Mouse (Mus musculus): ENCODE measurements around the gene Slc44a4.
A peak's percentile ranks its signal among the peaks of the same experiment; 100 is the strongest.
"Not testable (repeated sequence)": the region's sequence is repeated elsewhere in the genome, so short reads cannot be mapped to it uniquely, and the experiment has no call there.

The Slc44a4 gene

GRCm38 (mm10) chr17:34960702-34961493 lies 46.6 kb downstream of the Slc44a4 start:
- DNase-seq (ENCODE audit: low spot score in 2 of 2), result no peak

GRCm38 (mm10) chr17:34962125-34962524 lies 47.9 kb downstream of the Slc44a4 start:
- DNase-seq (ENCODE audit: low spot score in 2 of 2), result no peak

DNA sequence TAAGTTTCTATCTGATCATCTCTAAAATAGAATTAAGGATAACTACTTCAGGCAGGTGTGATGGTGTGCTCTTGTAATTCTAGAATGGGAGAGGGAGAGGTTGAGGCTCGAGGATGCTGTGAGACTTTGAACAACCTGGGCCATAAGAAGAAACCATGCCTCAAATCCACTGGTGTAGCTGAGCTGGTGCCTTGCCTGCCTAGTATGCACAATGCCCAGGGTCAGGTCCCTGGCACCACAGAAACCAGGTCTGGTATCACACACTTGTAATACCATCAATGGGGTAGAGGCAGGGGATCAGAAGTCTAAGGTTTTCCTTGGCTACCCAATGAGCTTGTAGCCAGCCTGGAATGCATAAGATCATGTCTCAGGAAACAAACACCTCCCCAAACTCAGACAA lies 48.6 kb downstream of the Slc44a4 start:
- no peak for DNase-seq (ENCODE audit: low spot score in 2 of 2)

DNA sequence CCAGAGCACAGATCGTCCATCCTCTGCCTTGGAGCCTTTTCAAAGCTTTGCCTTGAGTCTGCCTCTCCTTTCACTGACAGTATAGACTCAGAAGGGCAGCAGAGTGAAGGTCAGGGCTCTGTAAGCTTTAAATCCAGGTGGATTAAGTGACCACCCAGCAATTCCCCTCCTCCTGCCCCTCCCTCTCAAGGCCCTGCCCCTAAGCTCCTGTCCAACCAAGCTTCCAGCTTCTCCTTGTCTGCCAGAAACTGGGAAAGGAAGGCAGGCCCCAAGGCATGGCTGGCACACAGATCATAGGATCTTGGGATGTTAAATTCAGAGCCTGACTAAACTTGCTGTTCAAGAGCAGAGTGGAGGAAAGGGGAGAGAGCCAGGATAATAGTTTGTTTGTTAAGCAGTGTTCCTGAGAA lies 50.4 kb downstream of the Slc44a4 start:
- DNase-seq (ENCODE audit: low spot score in 2 of 2), result no peak

DNA sequence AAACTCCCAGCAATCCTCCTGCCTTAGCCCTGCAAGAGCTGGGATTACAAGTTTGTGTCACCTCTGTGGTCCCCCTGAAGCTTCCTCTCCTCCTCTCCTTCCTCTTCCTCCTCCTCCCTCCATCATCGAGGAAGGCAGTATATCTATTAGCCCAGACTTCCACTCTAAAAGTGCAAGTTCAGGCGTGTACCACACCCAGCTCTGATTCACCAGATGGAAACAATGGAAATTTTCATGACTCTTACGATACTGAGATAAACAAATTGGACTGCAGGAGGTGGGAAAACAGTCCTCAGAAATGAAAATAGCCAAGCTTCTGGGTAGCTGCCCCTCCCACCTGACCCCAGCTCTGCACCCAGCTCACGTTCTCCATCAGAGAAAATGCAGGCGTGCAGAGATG lies 51.4 kb downstream of the Slc44a4 start:
- DNase-seq (ENCODE audit: low spot score in 2 of 2), result no peak

DNA sequence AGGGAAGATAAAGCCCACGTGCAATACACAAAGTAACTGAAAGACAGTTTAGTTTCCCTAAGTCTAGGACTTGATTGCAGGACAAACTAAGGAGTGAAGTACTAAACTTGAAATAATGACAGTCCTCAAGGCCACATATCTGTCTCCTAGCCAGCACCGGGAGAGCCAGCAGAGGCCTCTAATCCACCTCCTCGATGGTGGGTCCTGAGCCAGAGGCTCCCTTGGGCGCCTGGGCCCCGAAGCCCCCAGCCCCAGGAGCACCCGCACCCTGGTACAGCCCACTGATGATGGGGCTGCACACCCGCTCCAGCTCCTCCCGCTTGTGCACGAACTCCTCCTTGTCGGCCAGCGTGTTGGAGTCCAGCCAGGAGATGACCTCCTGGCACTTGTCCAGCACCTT lies 55.6 kb downstream of the Slc44a4 start, which contains the start of gene Gm20481:
TSS of gene Gm20481 (plus strand) at position 91 of the 400 bp plus-strand sequence.
- not testable (repeated sequence) for DNase-seq (ENCODE audit: low spot score in 2 of 2)

DNA sequence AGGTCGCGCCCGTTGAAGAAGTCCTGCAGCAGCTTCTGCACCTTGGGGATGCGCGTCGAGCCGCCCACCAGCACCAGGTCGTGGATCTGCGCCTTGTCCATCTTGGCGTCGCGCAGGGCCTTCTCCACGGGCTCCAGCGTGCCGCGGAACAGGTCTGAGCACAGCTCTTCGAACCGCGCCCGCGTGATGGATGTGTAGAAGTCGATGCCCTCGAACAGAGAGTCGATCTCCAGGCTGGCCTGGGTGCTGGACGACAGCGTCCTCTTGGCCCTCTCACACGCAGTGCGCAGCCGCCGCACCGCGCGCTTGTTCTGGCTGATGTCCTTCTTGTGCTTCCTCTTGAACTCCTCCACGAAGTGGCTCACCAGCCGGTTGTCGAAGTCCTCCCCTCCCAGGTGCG lies 56.6 kb downstream of the Slc44a4 start:
- not testable (repeated sequence) for DNase-seq (ENCODE audit: low spot score in 2 of 2)

GRCm38 (mm10) chr17:34971694-34972068 lies 57.4 kb downstream of the Slc44a4 start:
- not testable (repeated sequence) for DNase-seq (ENCODE audit: low spot score in 2 of 2)

GRCm38 (mm10) chr17:34972069-34972749 lies 57.9 kb downstream of the Slc44a4 start, which contains the start of the genes Hspa1a and Hspa1l:
Gene Hspa1a (minus strand): TSS chr17:34972156.
Gene Hspa1l (plus strand): TSS chr17:34972703.
- peak; percentile 59 to 62 for DNase-seq (ENCODE audit: low spot score in 2 of 2)

DNA sequence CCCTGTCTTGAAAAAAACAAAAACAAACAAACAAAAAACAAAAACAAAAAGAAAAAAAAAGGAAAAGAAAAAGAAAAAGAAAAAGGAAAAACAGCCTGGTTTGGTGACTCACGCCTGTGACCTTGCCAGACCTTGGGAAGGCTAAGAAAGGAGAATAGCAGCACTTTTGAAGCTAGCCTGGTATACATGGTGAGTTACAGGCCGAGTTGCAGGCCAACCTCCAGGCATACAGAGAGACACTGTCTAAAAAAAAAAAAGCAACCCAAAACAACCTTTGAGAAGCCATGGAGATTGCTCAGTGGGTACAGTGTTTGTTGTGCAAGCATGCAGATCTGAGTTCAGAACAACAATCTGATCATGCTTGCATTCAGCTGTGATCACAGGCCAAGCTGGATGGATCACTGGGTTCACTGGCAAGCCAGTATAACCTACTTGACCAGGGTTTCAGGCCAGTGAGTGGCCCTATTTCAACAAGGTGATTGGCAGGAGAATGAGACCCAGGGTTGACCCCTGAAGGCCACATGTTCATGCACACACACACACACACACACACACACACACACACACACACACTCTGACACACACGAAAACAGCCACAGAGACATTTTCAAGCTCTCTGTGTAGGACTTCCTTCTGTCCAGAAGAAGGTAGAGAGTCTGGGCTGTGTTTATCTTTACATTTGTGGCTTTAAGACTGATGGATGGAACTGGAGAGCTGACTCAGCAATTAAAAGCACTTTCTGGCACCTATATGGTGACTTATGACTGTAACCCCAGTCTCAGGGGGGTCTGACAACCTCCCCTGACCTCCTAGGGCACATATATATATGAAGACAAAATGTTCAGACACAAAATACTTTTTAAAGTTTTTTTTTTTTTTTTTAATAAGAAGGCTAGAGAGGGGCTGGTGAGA lies 61.6 kb downstream of the Slc44a4 start:
- no peak for DNase-seq (ENCODE audit: low spot score in 2 of 2)

DNA sequence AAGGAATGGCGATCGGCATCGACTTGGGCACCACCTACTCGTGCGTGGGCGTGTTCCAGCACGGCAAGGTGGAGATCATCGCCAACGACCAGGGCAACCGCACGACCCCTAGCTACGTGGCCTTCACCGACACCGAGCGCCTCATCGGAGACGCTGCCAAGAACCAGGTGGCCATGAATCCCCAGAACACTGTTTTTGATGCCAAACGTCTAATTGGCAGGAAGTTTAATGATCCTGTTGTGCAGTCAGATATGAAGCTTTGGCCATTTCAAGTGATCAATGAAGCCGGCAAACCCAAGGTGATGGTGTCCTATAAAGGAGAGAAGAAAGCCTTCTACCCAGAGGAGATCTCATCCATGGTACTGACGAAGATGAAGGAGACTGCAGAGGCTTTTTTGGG lies 62.7 kb downstream of the Slc44a4 start:
- DNase-seq (ENCODE audit: low spot score in 2 of 2), result no peak

DNA sequence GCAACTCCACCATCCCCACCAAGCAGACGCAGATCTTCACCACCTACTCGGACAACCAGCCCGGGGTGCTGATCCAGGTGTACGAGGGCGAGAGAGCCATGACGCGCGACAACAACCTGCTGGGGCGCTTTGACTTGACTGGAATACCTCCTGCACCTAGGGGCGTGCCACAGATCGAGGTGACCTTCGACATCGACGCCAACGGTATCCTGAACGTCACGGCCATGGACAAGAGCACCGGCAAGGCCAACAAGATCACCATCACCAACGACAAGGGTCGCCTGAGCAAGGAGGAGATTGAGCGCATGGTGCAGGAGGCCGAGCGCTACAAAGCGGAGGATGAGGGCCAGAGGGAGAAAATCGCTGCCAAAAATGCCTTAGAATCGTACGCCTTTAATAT lies 64.0 kb downstream of the Slc44a4 start:
- no peak for DNase-seq (ENCODE audit: low spot score in 2 of 2)

DNA sequence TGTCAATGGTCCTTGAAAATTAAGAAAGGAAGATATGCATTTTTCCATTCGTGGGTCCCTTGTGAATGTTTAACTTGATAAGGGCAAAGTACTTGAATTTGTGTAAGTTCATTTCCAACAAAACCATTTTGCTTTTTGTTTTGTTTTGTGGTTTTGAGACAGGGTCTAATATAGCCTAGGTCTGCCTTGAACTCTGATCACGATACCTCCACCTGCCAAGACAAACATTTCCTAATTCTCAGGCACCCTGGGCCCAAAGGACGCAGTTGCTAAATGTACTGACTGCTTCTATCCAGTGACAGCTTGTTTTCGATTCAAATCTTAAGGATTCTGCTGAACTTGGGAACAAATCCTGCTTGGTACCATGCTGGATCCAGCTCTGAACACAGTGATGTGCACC lies 65.4 kb downstream of the Slc44a4 start:
- DNase-seq (ENCODE audit: low spot score in 2 of 2), result no peak

All from frontal cortex, postnatal 25 days (tissue).